Mouse (Mus musculus): ENCODE data around the gene Fnip1. TPM values are rescaled to one million over a fixed set of nuclear protein-coding genes. Genes with fewer than 3 reads are reported as not detected.
"Not testable (repeated sequence)": the region's sequence is repeated elsewhere in the genome, so short reads cannot be mapped to it uniquely, and the experiment has no call there.

Fnip1 gene
- polyA plus RNA-seq, 2 experiments = 2.6 to 4.9 TPM

GRCm38 (mm10) chr11:54437310-54437822, 633 bp upstream of the Fnip1 start:
- Histone ChIP-seq H3K36me3 (replicated peaks; ENCODE audit: control insufficient read depth, insufficient read depth, low read depth) (no peaks in the 10 kb centered on the region), H3K4me3 (ENCODE audit: insufficient read depth in 1 of 2, low read depth in 2 of 2, low read length in 2 of 2) (peak overlapping the region; percentile 94 to 96), H3K9me3 (ENCODE audit: control insufficient read depth, low read length) (no peaks in the 10 kb centered on the region), H3K4me2 (ENCODE audit: low read depth) (peak overlapping the region; percentile 71), H3K9ac (replicated peaks) (peak overlapping the region; percentile 73), H3K27me3 (ENCODE audit: control insufficient read depth, insufficient read depth, low read length) (no peaks in the 10 kb centered on the region; the same call in 1 of the 2 replicates), H3K4me1 (replicated peaks; ENCODE audit: control insufficient read depth in 2 of 2, insufficient read depth in 2 of 2, low read length in 1 of 2) (peaks cover 6 to 13% of the 10 kb centered on the region in 2 experiments), H3K27ac (no peak overlapping the region)
- TF ChIP-seq CTCF (IDR thresholded peaks at IDR 0.05; ENCODE audit: low read depth) (no peak), EP300 (IDR thresholded peaks at IDR 0.05; ENCODE audit: low read depth) (no peak)
- 19% methylated on average over 8 of the region's 8 CpGs for WGBS (ENCODE audit: insufficient replicate concordance)
- ATAC-seq (ENCODE audit: insufficient read depth) (no peak), DNase-seq (ENCODE audit: low read depth in 3 of 3, low spot score in 3 of 3) (peak in 1 of 3 experiments; percentile 23)

- TF ChIP-seq CTCF (IDR thresholded peaks at IDR 0.05; ENCODE audit: low read depth) (no peak), EP300 (IDR thresholded peaks at IDR 0.05; ENCODE audit: low read depth) (no peak)
- WGBS (ENCODE audit: insufficient replicate concordance) = under 1% methylated on average over 47 of the region's 47 CpGs
- DNase-seq (ENCODE audit: low read depth in 3 of 3, low spot score in 3 of 3) (peak in 2 of 3 experiments; percentile 30 to 39), ATAC-seq (ENCODE audit: insufficient read depth) (peak; percentile 81)
- H3K27ac ChIP-seq = peak overlapping the region; percentile 65
- H3K4me3 ChIP-seq (ENCODE audit: insufficient read depth in 1 of 2, low read depth in 2 of 2, low read length in 2 of 2) = peak overlapping the region; percentile 76 to 94
- H3K4me1 ChIP-seq (replicated peaks; ENCODE audit: control insufficient read depth in 2 of 2, insufficient read depth in 2 of 2, low read length in 1 of 2) = peaks cover 6 to 13% of the 10 kb centered on the region in 2 experiments
- H3K27me3 ChIP-seq (ENCODE audit: control insufficient read depth, insufficient read depth, low read length) = no peaks in the 10 kb centered on the region; the same call in 1 of the 2 replicates
- no peaks in the 10 kb centered on the region for H3K9me3 ChIP-seq (ENCODE audit: control insufficient read depth, low read length)
- H3K4me2 ChIP-seq (ENCODE audit: low read depth) = peak overlapping the region; percentile 61
- no peaks in the 10 kb centered on the region for H3K36me3 ChIP-seq (replicated peaks; ENCODE audit: control insufficient read depth, insufficient read depth, low read depth)
- peak overlapping the region; percentile 98 for H3K9ac ChIP-seq (replicated peaks)
These were observed 375 bp downstream of the Fnip1 start for GRCm38 (mm10) chr11:54438366-54438781.

GRCm38 (mm10) chr11:54438991-54439690, 1.1 kb downstream of the Fnip1 start:
- Histone ChIP-seq H3K4me1 (replicated peaks; ENCODE audit: control insufficient read depth in 2 of 2, insufficient read depth in 2 of 2, low read length in 1 of 2) (peaks cover 6 to 13% of the 10 kb centered on the region in 2 experiments), H3K4me2 (ENCODE audit: low read depth) (peak overlapping the region; percentile 61), H3K27ac (no peak overlapping the region), H3K27me3 (ENCODE audit: control insufficient read depth, insufficient read depth, low read length) (no peaks in the 10 kb centered on the region; the same call in 1 of the 2 replicates), H3K9ac (replicated peaks) (peak overlapping the region; percentile 98), H3K9me3 (ENCODE audit: control insufficient read depth, low read length) (no peaks in the 10 kb centered on the region), H3K36me3 (replicated peaks; ENCODE audit: control insufficient read depth, insufficient read depth, low read depth) (no peaks in the 10 kb centered on the region), H3K4me3 (ENCODE audit: insufficient read depth in 1 of 2, low read depth in 2 of 2, low read length in 2 of 2) (peak overlapping the region; percentile 76 to 94)
- no peak for ATAC-seq (ENCODE audit: insufficient read depth)
- peak in 1 of 3 experiments; percentile 24 for DNase-seq (ENCODE audit: low read depth in 3 of 3, low spot score in 3 of 3)
- 6% methylated on average over 11 of the region's 11 CpGs for WGBS (ENCODE audit: insufficient replicate concordance)
- TF ChIP-seq CTCF (IDR thresholded peaks at IDR 0.05; ENCODE audit: low read depth) (no peak), EP300 (IDR thresholded peaks at IDR 0.05; ENCODE audit: low read depth) (no peak)

- H3K9me3 ChIP-seq (ENCODE audit: control insufficient read depth, low read length) = no peaks in the 10 kb centered on the region
- TF ChIP-seq CTCF (IDR thresholded peaks at IDR 0.05; ENCODE audit: low read depth) (no peak), EP300 (IDR thresholded peaks at IDR 0.05; ENCODE audit: low read depth) (no peak)
- WGBS (ENCODE audit: insufficient replicate concordance) = 42% methylated on average over 3 of the region's 3 CpGs
- ATAC-seq (ENCODE audit: insufficient read depth) = no peak
- H3K4me1 ChIP-seq (replicated peaks; ENCODE audit: control insufficient read depth in 2 of 2, insufficient read depth in 2 of 2, low read length in 1 of 2) = peaks cover 6 to 13% of the 10 kb centered on the region in 2 experiments
- H3K27me3 ChIP-seq (ENCODE audit: control insufficient read depth, insufficient read depth, low read length) = no peaks in the 10 kb centered on the region
- H3K9ac ChIP-seq (replicated peaks) = peak overlapping the region; percentile 98
- DNase-seq (ENCODE audit: low read depth in 3 of 3, low spot score in 3 of 3) = no peak
- H3K4me3 ChIP-seq (ENCODE audit: insufficient read depth in 1 of 2, low read depth in 2 of 2, low read length in 2 of 2) = peak overlapping the region in 1 of 2 experiments; percentile 94; a peak in 2 of 4 replicates
- no peaks in the 10 kb centered on the region for H3K36me3 ChIP-seq (replicated peaks; ENCODE audit: control insufficient read depth, insufficient read depth, low read depth)
- H3K27ac ChIP-seq = no peak overlapping the region
- H3K4me2 ChIP-seq (ENCODE audit: low read depth) = peak overlapping the region; percentile 61
These were observed 1.7 kb downstream of the Fnip1 start for GRCm38 (mm10) chr11:54439691-54440029.

GRCm38 (mm10) chr11:54450757-54451156, 12.8 kb downstream of the Fnip1 start:
- WGBS (ENCODE audit: insufficient replicate concordance) = 71% methylated on average over 3 of the region's 3 CpGs
- not testable (repeated sequence) for H3K27ac ChIP-seq; H3K9me3 ChIP-seq (ENCODE audit: control insufficient read depth, low read length); ATAC-seq (ENCODE audit: insufficient read depth); H3K9ac ChIP-seq (replicated peaks); H3K36me3 ChIP-seq (replicated peaks; ENCODE audit: control insufficient read depth, insufficient read depth, low read depth); H3K4me2 ChIP-seq (ENCODE audit: low read depth); DNase-seq (ENCODE audit: low read depth in 3 of 3, low spot score in 3 of 3); H3K4me3 ChIP-seq (ENCODE audit: insufficient read depth in 1 of 2, low read depth in 2 of 2, low read length in 2 of 2); H3K27me3 ChIP-seq (ENCODE audit: control insufficient read depth, insufficient read depth, low read length); H3K4me1 ChIP-seq (replicated peaks; ENCODE audit: control insufficient read depth in 2 of 2, insufficient read depth in 2 of 2, low read length in 1 of 2)

All from liver, embryonic 14.5 days (tissue).